In the genomic region with DNA sequence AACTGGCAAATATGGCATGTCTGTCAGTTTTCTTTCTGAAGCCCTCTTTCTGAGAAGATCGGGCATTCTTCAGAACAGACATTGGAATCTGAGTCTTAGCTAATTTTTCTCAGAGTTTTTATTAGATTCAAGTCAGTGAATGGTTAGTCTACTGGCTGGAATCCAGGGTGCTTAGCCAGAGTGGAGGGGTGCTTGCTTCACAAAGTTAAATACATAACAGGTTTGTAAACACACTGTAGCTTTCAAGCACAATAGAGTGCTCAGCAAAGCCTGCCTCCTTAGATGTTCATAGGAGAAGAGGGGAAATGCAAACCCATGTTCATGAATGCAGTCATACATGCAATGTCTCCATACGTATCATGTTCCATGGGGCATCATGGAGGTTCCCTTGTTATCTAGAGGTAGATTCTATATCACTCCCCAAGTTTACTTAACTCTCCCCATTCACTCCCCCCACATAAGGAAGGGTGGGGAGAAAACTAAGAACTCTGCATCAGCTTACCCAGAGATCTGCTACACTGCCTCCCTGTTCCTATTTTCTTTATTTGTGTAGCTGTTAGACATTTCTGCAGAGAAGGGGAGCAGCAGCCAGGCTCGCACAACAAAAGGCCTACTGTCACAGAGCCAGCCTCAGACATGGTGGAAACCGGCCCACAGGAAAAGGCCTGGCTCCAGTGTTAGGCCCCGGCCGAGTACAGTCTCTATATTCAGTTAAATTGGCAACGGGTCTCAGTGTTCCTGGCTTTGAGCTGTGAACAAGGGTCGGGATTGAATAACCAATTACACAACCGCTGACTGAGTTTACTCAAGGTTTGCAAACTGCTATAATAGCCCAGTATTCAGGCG, we compare ENCODE assay signal across 8 mouse cellular contexts.
DNase-seq lines count a peak whose midpoint lies in the region; ATAC-seq lines count a peak whose summit lies in the region.

No protein-coding gene starts in this region.

- H3K4me2 ChIP-seq in hindbrain, embryonic 11.5 days (replicated peaks; ENCODE audit: low read depth, low read length): no peak overlapping the region

- H3K9me3 ChIP-seq in hindbrain, embryonic 11.5 days (ENCODE audit: control insufficient read depth, low read length): no peaks in the 10 kb centered on the region

- DNase-seq in Muller cell, postnatal 12 days (ENCODE audit: inconsistent ontology term): peak; percentile 81
- peak; percentile 55 for DNase-seq in cerebellum, adult 9-11 months
- peak; percentile 72 to 74 for DNase-seq in frontal cortex, postnatal 10 days (ENCODE audit: low spot score in 2 of 2)
- DNase-seq in hindbrain, embryonic 11.5 days (ENCODE audit: low spot score): peak; percentile 31
- peak; percentile 18 to 40 for DNase-seq in layer of hippocampus, postnatal 25 days (ENCODE audit: extremely low spot score in 1 of 2, low spot score in 1 of 2)
- DNase-seq in lung, postnatal 10 days: peak; percentile 79
- DNase-seq in right cerebral cortex, postnatal 4 days: peak; percentile 50
- DNase-seq in spleen, adult 12 weeks (ENCODE audit: low spot score): no peak

- no peak overlapping the region for H3K27ac ChIP-seq in hindbrain, embryonic 11.5 days (ENCODE audit: low read depth, low read length)

- 66% methylated on average over 10 of the region's 10 CpGs for WGBS in hindbrain, embryonic 11.5 days

- no peaks in the 10 kb centered on the region for H3K27me3 ChIP-seq in hindbrain, embryonic 11.5 days (ENCODE audit: control insufficient read depth, insufficient read depth, low read length)

- no peak for ATAC-seq in hindbrain, embryonic 11.5 days (ENCODE audit: low FRiP score)

- H3K9ac ChIP-seq in hindbrain, embryonic 11.5 days (ENCODE audit: low read depth, low read length): no peak overlapping the region

- H3K36me3 ChIP-seq in hindbrain, embryonic 11.5 days (ENCODE audit: control insufficient read depth, insufficient read depth, low read length): no peaks in the 10 kb centered on the region

- H3K4me3 ChIP-seq in hindbrain, embryonic 11.5 days (ENCODE audit: low read depth, low read length): no peak overlapping the region

- no peaks in the 10 kb centered on the region for H3K4me1 ChIP-seq in hindbrain, embryonic 11.5 days (replicated peaks; ENCODE audit: control insufficient read depth, insufficient read depth, low read length)
